Mouse (Mus musculus) kidney, adult 2 months (tissue): ENCODE measurements around the gene Lsr. TPM values are rescaled to one million over a fixed set of nuclear protein-coding genes. Genes with fewer than 3 reads are reported as not detected.
"Not testable (repeated sequence)": the region's sequence is repeated elsewhere in the genome, so short reads cannot be mapped to it uniquely, and the experiment has no call there.

Source experiments
- DNase-seq: peaks from one replicate; pipeline ENCODE4 v3.0.0; 2021
- H3K27ac ChIP-seq: fragments of 200-500 bp; 2 replicates; pipeline ENCODE4 v1.5.1; 2012; ENCODE audit warnings: low read depth, low read length, control low read depth, inconsistent platforms; ENCODE audit not compliant: insufficient read depth
- H3K27me3 ChIP-seq: fragments of 200-500 bp; replicated peaks from 2 replicates; pipeline ENCODE4 v1.6.1; 2012; ENCODE audit warnings: mild to moderate bottlenecking, moderate library complexity, low read length, inconsistent platforms; ENCODE audit not compliant: control insufficient read depth, insufficient read depth
- H3K36me3 ChIP-seq: fragments of 200-500 bp; 2 replicates; pipeline ENCODE4 v1.6.1; 2012; ENCODE audit warnings: mild to moderate bottlenecking, moderate library complexity, low read length, inconsistent platforms; ENCODE audit not compliant: control insufficient read depth, insufficient read depth
- H3K4me1 ChIP-seq: fragments of 200-500 bp; 2 replicates; pipeline ENCODE4 v1.6.1; 2011; ENCODE audit warnings: low read length; ENCODE audit not compliant: control insufficient read depth, insufficient read depth
- H3K4me3 ChIP-seq: fragments of 200-500 bp; 2 replicates; pipeline ENCODE4 v1.5.1; 2011; ENCODE audit warnings: mild to moderate bottlenecking, low read depth, low read length, control low read depth; ENCODE audit not compliant: insufficient read depth
- CTCF ChIP-seq: fragments of 200-500 bp; conservative IDR thresholded peaks from 2 replicates; pipeline ENCODE4 v1.5.1; 2011; ENCODE audit warnings: low read depth, mild to moderate bottlenecking, control low read depth, low read length, moderate library complexity, mixed read lengths; ENCODE audit not compliant: insufficient read depth, insufficient read length
- POLR2A ChIP-seq: fragments of 200-500 bp; IDR thresholded peaks from one replicate; pipeline ENCODE4 v1.6.1; 2011; ENCODE audit warnings: low read depth, low read length, control low read depth
- WGBS: fragments of 180-500 bp; shearing (Covaris S2); methylation state at CpG from one replicate; pipeline ENCODE4 v1.1.7; 2018; 5-methylcytosine and 5-hydroxymethylcytosine counted together
- polyA plus RNA-seq: library from polyadenylated mRNA; depleted of rRNA; stranded (reverse); fragments of >200 nt; gene quantifications from 2 replicates; pipeline ENCODE4 v1.2.3, GENCODE M21; 2012

The Lsr gene
- polyA plus RNA-seq, 1 experiment, result 60.7 TPM

DNA sequence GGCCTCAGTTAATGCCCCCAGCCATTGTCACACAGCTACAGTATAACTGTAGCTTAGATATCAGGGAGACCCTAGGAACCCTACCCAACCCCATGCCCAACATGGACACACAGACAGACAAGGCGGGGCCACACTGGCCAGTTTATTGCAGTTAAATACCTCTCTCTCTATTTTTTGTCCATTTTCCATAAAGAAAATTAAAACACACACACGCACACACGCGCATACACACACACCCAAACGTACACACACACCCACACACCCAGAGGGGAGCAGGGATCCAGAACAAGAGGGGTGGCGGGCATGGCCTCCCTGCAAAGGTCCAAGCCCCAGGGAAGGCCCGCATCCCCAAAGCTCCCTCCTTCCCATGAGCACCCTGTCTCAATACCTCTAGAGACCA lies 27.4 kb downstream of the Lsr start:
- Histone ChIP-seq H3K4me1 (no peaks in the 10 kb centered on the region), H3K27me3 (no peaks in the 10 kb centered on the region), H3K36me3 (peaks cover 2% of the 10 kb centered on the region), H3K4me3 (no peak overlapping the region), H3K27ac (no peak overlapping the region)
- WGBS, result 95% methylated on average over 7 of the region's 7 CpGs
- TF ChIP-seq POLR2A (no peak), CTCF (no peak)
- DNase-seq, result no peak

DNA sequence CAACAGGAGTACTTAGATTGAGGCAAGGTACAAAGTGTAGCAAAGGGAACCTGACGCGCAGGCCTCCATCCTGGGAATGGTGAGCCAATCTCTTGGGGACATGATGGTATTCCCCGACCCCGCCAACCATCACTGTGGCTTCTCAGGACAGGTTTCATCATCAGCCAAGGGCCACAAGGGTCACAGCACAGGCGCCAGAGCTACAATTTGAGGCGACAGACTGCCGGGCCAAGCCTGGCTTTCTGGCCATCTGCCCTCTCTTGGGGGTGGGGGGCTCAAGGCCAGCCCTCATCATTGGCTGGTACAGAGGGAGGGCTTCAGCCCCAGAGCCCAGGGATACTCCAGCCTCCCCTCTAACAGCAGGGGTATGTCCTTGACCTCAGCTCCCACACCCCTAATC lies 27.8 kb downstream of the Lsr start:
- not testable (repeated sequence) for H3K4me3 ChIP-seq, H3K27ac ChIP-seq, H3K4me1 ChIP-seq, H3K36me3 ChIP-seq, DNase-seq, H3K27me3 ChIP-seq
- 83% methylated on average over 7 of the region's 7 CpGs for WGBS

DNA sequence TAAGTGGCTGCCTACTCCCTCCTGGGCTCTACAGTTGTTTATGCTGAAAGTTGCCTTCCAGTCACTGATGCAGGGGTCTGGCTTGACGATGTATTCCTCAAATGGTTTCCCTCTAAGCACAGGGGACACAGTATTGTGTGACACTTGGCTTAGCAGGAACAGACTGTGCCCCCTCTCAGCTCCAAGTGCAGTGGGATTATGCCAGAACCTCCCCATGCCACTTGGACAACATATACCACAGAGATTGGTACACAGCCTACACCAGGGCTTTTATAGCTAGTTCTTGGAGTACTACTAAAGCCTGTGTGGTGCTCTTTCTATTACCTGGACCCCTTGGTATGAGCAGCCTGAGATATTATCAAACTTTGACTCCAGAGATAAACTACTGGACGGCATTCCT lies 28.6 kb downstream of the Lsr start:
- not testable (repeated sequence) for H3K27ac ChIP-seq, H3K36me3 ChIP-seq, H3K4me1 ChIP-seq, H3K4me3 ChIP-seq, DNase-seq, H3K27me3 ChIP-seq
- 71% methylated on average over 2 of the region's 2 CpGs for WGBS

DNA sequence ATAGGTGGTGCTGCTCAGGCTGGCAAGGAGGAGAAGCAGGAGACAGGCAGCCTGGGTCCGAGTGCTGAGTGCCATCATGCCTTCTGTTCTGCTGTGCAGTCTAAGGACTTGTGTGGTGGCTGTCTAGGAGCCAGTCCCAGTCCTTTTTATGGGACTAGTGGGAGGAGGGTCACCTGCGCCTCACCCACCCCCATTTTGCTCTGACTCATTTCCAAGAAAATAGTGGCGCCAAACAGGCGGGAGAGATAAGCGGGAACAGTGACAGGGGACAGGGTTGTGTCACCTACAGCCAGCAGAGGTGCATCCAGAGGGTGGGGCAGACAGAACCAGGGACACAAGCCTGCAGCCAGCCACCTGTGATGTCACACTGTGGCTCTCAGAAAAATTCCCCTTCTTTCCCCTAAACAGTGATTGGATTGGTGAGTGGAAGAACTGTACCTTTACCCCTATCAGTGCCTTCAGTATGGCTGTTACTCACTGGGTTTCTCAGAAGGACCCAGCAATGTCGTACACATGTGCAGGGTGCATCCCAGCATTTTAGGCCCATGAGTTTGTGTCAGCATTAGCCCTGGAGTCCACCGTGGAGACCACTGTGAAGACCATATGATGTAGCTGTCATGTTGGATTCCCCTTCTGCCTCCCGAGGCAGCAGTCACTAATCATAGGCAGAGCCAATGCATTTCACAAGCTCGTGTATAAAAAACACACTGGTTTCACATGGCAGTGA lies 29.2 kb downstream of the Lsr start, which contains the start of gene Hamp:
TSS of gene Hamp (minus strand) at position 124 of the 727 bp plus-strand sequence.
- no peak within 1 kb of the TSS for H3K27ac ChIP-seq

GRCm38 (mm10) chr7:30942365-30942764 lies 30.9 kb downstream of the Lsr start:
- not testable (repeated sequence) for H3K4me3 ChIP-seq, H3K27ac ChIP-seq, H3K27me3 ChIP-seq, H3K4me1 ChIP-seq, DNase-seq, H3K36me3 ChIP-seq
- WGBS, result 46% methylated on average over 3 of the region's 3 CpGs

More for the DNA sequence above, 29.2 kb downstream of the Lsr start, which contains the start of gene Hamp:
- WGBS, result 63% methylated on average over 9 of the region's 9 CpGs
- H3K4me3 ChIP-seq, result no peak within 1 kb of the TSS
- H3K36me3 ChIP-seq, result peaks cover 2% of the 10 kb centered on the region
- no peaks in the 10 kb centered on the region for H3K27me3 ChIP-seq
- TF ChIP-seq POLR2A (no peak), CTCF (no peak)
- DNase-seq, result no peak
- no peaks in the 10 kb centered on the region for H3K4me1 ChIP-seq

GRCm38 (mm10) chr7:30940070-30940469 lies 33.2 kb downstream of the Lsr start:
- DNase-seq, H3K36me3 ChIP-seq, H3K27me3 ChIP-seq, H3K27ac ChIP-seq, H3K4me3 ChIP-seq, H3K4me1 ChIP-seq: not testable (repeated sequence)
- 77% methylated on average over 1 of the region's 1 CpGs for WGBS

GRCm38 (mm10) chr7:30935422-30936099 lies 37.7 kb downstream of the Lsr start:
- H3K4me1 ChIP-seq, H3K36me3 ChIP-seq, H3K27ac ChIP-seq, DNase-seq, H3K27me3 ChIP-seq, H3K4me3 ChIP-seq: not testable (repeated sequence)
- 51% methylated on average over 6 of the region's 6 CpGs for WGBS

DNA sequence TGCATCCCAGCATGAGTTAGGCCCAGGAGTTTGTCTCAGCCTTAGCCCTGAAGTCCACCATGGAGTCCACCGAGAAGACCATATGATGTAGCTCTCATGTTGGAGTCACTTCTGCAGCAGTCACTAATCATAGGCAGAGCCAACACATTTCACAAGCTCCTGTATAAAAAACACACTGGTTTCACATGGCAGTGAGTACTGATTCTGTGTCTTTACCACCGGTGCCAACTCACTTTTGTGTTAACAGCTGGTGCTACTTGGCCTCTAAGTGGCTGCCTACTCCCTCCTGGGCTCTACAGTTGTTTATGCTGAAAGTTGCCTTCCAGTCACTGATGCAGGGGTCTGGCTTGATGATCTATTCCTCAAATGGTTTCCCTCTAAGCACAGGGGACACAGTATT lies 48.7 kb downstream of the Lsr start, which contains the start of gene Hamp2:
TSS of gene Hamp2 (minus strand) at position 101 of the 400 bp plus-strand sequence.
- H3K27ac ChIP-seq, H3K4me3 ChIP-seq, H3K27me3 ChIP-seq, H3K36me3 ChIP-seq, H3K4me1 ChIP-seq, DNase-seq: not testable (repeated sequence)
- WGBS, result 84% methylated on average over 2 of the region's 2 CpGs
